Mouse (Mus musculus): ENCODE results near the gene Maml3. TPM values are rescaled to one million over a fixed set of nuclear protein-coding genes. Genes with fewer than 3 reads are reported as not detected.

Gene Maml3
- polyA plus RNA-seq, 1 experiment: 3.1 TPM

GRCm38 (mm10) chr3:51854152-51854551 is 250.7 kb downstream of the Maml3 start:
- Histone ChIP-seq H3K4me3 (no peak overlapping the region), H3K4me2 (ENCODE audit: low read depth) (no peak overlapping the region), H3K27me3 (ENCODE audit: control insufficient read depth, insufficient read depth, insufficient read length) (no peaks in the 10 kb centered on the region), H3ac (ENCODE audit: control insufficient read depth, insufficient read length) (no peak overlapping the region), H3K79me2 (ENCODE audit: control insufficient read depth, insufficient read depth) (no peaks in the 10 kb centered on the region), H3K36me3 (ENCODE audit: control insufficient read depth, insufficient read depth) (no peaks in the 10 kb centered on the region)
- TF ChIP-seq MAX (IDR thresholded peaks at IDR 0.05; ENCODE audit: low read depth): no peak
- TF ChIP-seq USF1 (IDR thresholded peaks at IDR 0.05; ENCODE audit: low read depth): no peak
- TF ChIP-seq SRF (IDR thresholded peaks at IDR 0.05; ENCODE audit: control insufficient read depth, insufficient read length, low read depth): no peak
- TF ChIP-seq MYOD1 (IDR thresholded peaks at IDR 0.05; ENCODE audit: control insufficient read depth in 1 of 3, insufficient read length in 2 of 3, low read depth in 2 of 3): no peak
- no peak for TF ChIP-seq POLR2AphosphoS2 (IDR thresholded peaks at IDR 0.05; ENCODE audit: insufficient read length, low read depth)
- no peak for TF ChIP-seq MYOG (IDR thresholded peaks at IDR 0.05; ENCODE audit: control insufficient read depth in 1 of 3, insufficient read depth in 1 of 3, insufficient read length in 2 of 3, low read depth in 2 of 3)
- TF ChIP-seq E2F4 (IDR thresholded peaks at IDR 0.05; ENCODE audit: insufficient read depth): no peak

GRCm38 (mm10) chr3:51853610-51854009 is 251.3 kb downstream of the Maml3 start:
- no peaks in the 10 kb centered on the region for H3K79me2 ChIP-seq (ENCODE audit: control insufficient read depth, insufficient read depth)
- no peak overlapping the region for H3K4me2 ChIP-seq (ENCODE audit: low read depth)
- no peaks in the 10 kb centered on the region for H3K27me3 ChIP-seq (ENCODE audit: control insufficient read depth, insufficient read depth, insufficient read length)
- no peaks in the 10 kb centered on the region for H3K36me3 ChIP-seq (ENCODE audit: control insufficient read depth, insufficient read depth)
- TF ChIP-seq CEBPB (IDR thresholded peaks at IDR 0.05; ENCODE audit: insufficient read depth, poor library complexity, severe bottlenecking) (no peak), MYOD1 (IDR thresholded peaks at IDR 0.05; ENCODE audit: control insufficient read depth in 1 of 3, insufficient read length in 2 of 3, low read depth in 2 of 3) (no peak), POLR2A (IDR thresholded peaks at IDR 0.05; ENCODE audit: insufficient read length, low read depth) (no peak), MAX (IDR thresholded peaks at IDR 0.05; ENCODE audit: low read depth) (no peak), REST (IDR thresholded peaks at IDR 0.05; ENCODE audit: insufficient read depth, insufficient read length) (no peak), SRF (IDR thresholded peaks at IDR 0.05; ENCODE audit: control insufficient read depth, insufficient read length, low read depth) (no peak), MYOG (IDR thresholded peaks at IDR 0.05; ENCODE audit: control insufficient read depth in 1 of 3, insufficient read depth in 1 of 3, insufficient read length in 2 of 3, low read depth in 2 of 3) (no peak), TCF3 (IDR thresholded peaks at IDR 0.05; ENCODE audit: insufficient read length, low read depth) (no peak), TCF12 (IDR thresholded peaks at IDR 0.05; ENCODE audit: insufficient read depth, poor library complexity, severe bottlenecking) (no peak)
- H3ac ChIP-seq (ENCODE audit: control insufficient read depth, insufficient read length): no peak overlapping the region
- H3K4me3 ChIP-seq: no peak overlapping the region

GRCm38 (mm10) chr3:51852692-51853091 is 252.2 kb downstream of the Maml3 start:
- H3K4me2 ChIP-seq (ENCODE audit: low read depth): no peak overlapping the region
- H3K4me3 ChIP-seq: no peak overlapping the region
- H3K36me3 ChIP-seq (ENCODE audit: control insufficient read depth, insufficient read depth): no peaks in the 10 kb centered on the region
- H3ac ChIP-seq (ENCODE audit: control insufficient read depth, insufficient read length): no peak overlapping the region
- no peaks in the 10 kb centered on the region for H3K79me2 ChIP-seq (ENCODE audit: control insufficient read depth, insufficient read depth)
- H3K27me3 ChIP-seq (ENCODE audit: control insufficient read depth, insufficient read depth, insufficient read length): no peaks in the 10 kb centered on the region
- no peak for TF ChIP-seq TCF3 (IDR thresholded peaks at IDR 0.05; ENCODE audit: insufficient read length, low read depth)
- no peak for TF ChIP-seq POLR2AphosphoS2 (IDR thresholded peaks at IDR 0.05; ENCODE audit: insufficient read length, low read depth)
- TF ChIP-seq MYOD1 (IDR thresholded peaks at IDR 0.05; ENCODE audit: control insufficient read depth in 1 of 3, insufficient read length in 2 of 3, low read depth in 2 of 3): no peak
- no peak for TF ChIP-seq USF1 (IDR thresholded peaks at IDR 0.05; ENCODE audit: low read depth)
- TF ChIP-seq E2F4 (IDR thresholded peaks at IDR 0.05; ENCODE audit: insufficient read depth): no peak
- TF ChIP-seq SRF (IDR thresholded peaks at IDR 0.05; ENCODE audit: control insufficient read depth, insufficient read length, low read depth): no peak
- TF ChIP-seq POLR2A (IDR thresholded peaks at IDR 0.05; ENCODE audit: insufficient read length, low read depth): no peak

- Histone ChIP-seq H3K79me2 (ENCODE audit: control insufficient read depth, insufficient read depth) (no peaks in the 10 kb centered on the region), H3K4me3 (no peak overlapping the region), H3K4me2 (ENCODE audit: low read depth) (no peak overlapping the region), H3K36me3 (ENCODE audit: control insufficient read depth, insufficient read depth) (no peaks in the 10 kb centered on the region), H3ac (ENCODE audit: control insufficient read depth, insufficient read length) (no peak overlapping the region), H3K27me3 (ENCODE audit: control insufficient read depth, insufficient read depth, insufficient read length) (no peaks in the 10 kb centered on the region)
- TF ChIP-seq USF1 (IDR thresholded peaks at IDR 0.05; ENCODE audit: low read depth) (no peak), TCF3 (IDR thresholded peaks at IDR 0.05; ENCODE audit: insufficient read length, low read depth) (no peak), E2F4 (IDR thresholded peaks at IDR 0.05; ENCODE audit: insufficient read depth) (no peak), MAX (IDR thresholded peaks at IDR 0.05; ENCODE audit: low read depth) (no peak), MYOD1 (IDR thresholded peaks at IDR 0.05; ENCODE audit: control insufficient read depth in 1 of 3, insufficient read length in 2 of 3, low read depth in 2 of 3) (no peak), REST (IDR thresholded peaks at IDR 0.05; ENCODE audit: insufficient read depth, insufficient read length) (no peak), POLR2A (IDR thresholded peaks at IDR 0.05; ENCODE audit: insufficient read length, low read depth) (no peak), CEBPB (IDR thresholded peaks at IDR 0.05; ENCODE audit: insufficient read depth, poor library complexity, severe bottlenecking) (no peak), TCF12 (IDR thresholded peaks at IDR 0.05; ENCODE audit: insufficient read depth, poor library complexity, severe bottlenecking) (no peak), POLR2AphosphoS2 (IDR thresholded peaks at IDR 0.05; ENCODE audit: insufficient read length, low read depth) (no peak), MYOG (IDR thresholded peaks at IDR 0.05; ENCODE audit: control insufficient read depth in 1 of 3, insufficient read depth in 1 of 3, insufficient read length in 2 of 3, low read depth in 2 of 3) (no peak)
These were observed 253.3 kb downstream of the Maml3 start for GRCm38 (mm10) chr3:51851596-51851995.

GRCm38 (mm10) chr3:51849462-51849861 is 255.4 kb downstream of the Maml3 start:
- H3K4me3 ChIP-seq: no peak overlapping the region
- no peaks in the 10 kb centered on the region for H3K36me3 ChIP-seq (ENCODE audit: control insufficient read depth, insufficient read depth)
- TF ChIP-seq MYOG (IDR thresholded peaks at IDR 0.05; ENCODE audit: control insufficient read depth in 1 of 3, insufficient read depth in 1 of 3, insufficient read length in 2 of 3, low read depth in 2 of 3) (no peak), TCF3 (IDR thresholded peaks at IDR 0.05; ENCODE audit: insufficient read length, low read depth) (no peak), TCF12 (IDR thresholded peaks at IDR 0.05; ENCODE audit: insufficient read depth, poor library complexity, severe bottlenecking) (no peak), CEBPB (IDR thresholded peaks at IDR 0.05; ENCODE audit: insufficient read depth, poor library complexity, severe bottlenecking) (no peak), MAX (IDR thresholded peaks at IDR 0.05; ENCODE audit: low read depth) (no peak), POLR2AphosphoS2 (IDR thresholded peaks at IDR 0.05; ENCODE audit: insufficient read length, low read depth) (no peak), SRF (IDR thresholded peaks at IDR 0.05; ENCODE audit: control insufficient read depth, insufficient read length, low read depth) (no peak), USF1 (IDR thresholded peaks at IDR 0.05; ENCODE audit: low read depth) (no peak), POLR2A (IDR thresholded peaks at IDR 0.05; ENCODE audit: insufficient read length, low read depth) (no peak), REST (IDR thresholded peaks at IDR 0.05; ENCODE audit: insufficient read depth, insufficient read length) (no peak), MYOD1 (IDR thresholded peaks at IDR 0.05; ENCODE audit: control insufficient read depth in 1 of 3, insufficient read length in 2 of 3, low read depth in 2 of 3) (no peak), E2F4 (IDR thresholded peaks at IDR 0.05; ENCODE audit: insufficient read depth) (no peak)
- no peaks in the 10 kb centered on the region for H3K27me3 ChIP-seq (ENCODE audit: control insufficient read depth, insufficient read depth, insufficient read length)
- H3ac ChIP-seq (ENCODE audit: control insufficient read depth, insufficient read length): no peak overlapping the region
- no peaks in the 10 kb centered on the region for H3K79me2 ChIP-seq (ENCODE audit: control insufficient read depth, insufficient read depth)
- no peak overlapping the region for H3K4me2 ChIP-seq (ENCODE audit: low read depth)

Data from myocyte (in vitro differentiated cells).